Mouse (Mus musculus) fibroblast of lung, adult 2 months (primary cell): ENCODE results near the gene Dock2.

Experiments used
- DNase-seq: peaks from one replicate; pipeline ENCODE4 v3.0.0-alpha.2; 2011; ENCODE audit warnings: low read depth

Gene Dock2

DNA sequence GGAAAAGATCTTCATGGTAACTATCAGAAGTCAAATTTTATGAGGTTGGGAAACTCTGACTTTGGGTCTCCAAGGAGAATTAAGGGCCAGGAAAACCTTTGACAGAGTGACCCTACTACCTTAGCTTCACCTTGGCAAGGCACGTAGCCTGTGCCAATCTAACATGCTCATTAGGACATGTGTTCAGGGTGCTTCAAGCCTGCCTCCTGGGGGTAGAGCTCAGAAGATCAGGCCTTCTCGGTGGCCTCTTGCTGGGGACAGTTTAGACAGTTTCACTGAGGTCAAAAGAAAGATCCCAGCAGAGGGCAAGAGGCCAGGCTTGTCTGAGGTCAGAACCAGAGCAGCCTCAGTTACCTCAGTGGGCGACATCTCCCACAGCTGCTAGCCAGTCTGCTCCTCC lies 590.0 kb downstream of the Dock2 start:
- DNase-seq: no peak

GRCm38 (mm10) chr11:34184266-34184665 lies 599.4 kb downstream of the Dock2 start:
- DNase-seq: no peak

- peak; percentile 27 for DNase-seq
Observed at GRCm38 (mm10) chr11:34181214-34182117, 602.2 kb downstream of the Dock2 start.

DNA sequence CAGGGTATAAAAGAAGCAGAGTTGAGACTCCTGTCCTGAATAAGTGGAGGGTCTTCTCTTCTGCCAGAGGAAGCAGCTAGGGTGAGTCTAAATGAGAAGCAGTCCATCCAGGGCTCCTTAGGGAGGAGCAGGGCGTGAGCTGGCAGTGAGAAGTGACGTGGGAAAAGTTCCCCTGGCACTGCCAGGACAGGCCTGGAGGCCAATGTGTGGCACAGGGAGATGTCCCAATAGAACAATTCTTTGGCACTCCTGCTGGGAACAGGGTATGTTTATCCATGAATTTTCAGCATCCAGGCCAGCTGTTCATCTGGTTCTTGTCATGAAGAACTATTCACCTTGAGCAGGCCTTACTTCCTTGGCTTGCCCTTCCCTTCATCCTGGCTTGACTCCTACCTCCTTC lies 604.9 kb downstream of the Dock2 start:
- DNase-seq: no peak
